Mouse (Mus musculus) stomach, embryonic 14.5 days (tissue): ENCODE measurements around the gene Nhs. TPM values are rescaled to one million over a fixed set of nuclear protein-coding genes. Genes with fewer than 3 reads are reported as not detected.
A peak's percentile ranks its signal among the peaks of the same experiment; 100 is the strongest.

Experiments used
- ATAC-seq: fragments of 200-750 bp; cut with Nextera tagmentation; 2 replicates; pipeline ENCODE4 v1.8.0; 2017; ENCODE audit warnings: low read depth, moderate TSS enrichment; ENCODE audit not compliant: insufficient number of reproducible peaks, insufficient read depth, low FRiP score
- H3K27ac ChIP-seq: fragments of 300-500 bp; sonication (generic); 2 replicates; pipeline ENCODE4 v1.5.1; 2014; ENCODE audit warnings: mild to moderate bottlenecking, low read length, moderate library complexity, mixed read lengths
- H3K27me3 ChIP-seq: fragments of 300-500 bp; sonication (generic); 2 replicates; pipeline ENCODE4 v1.6.1; 2014; ENCODE audit warnings: low read length, control low read depth, mixed read lengths; ENCODE audit not compliant: control insufficient read depth, insufficient read depth
- H3K36me3 ChIP-seq: fragments of 300-500 bp; sonication (generic); 2 replicates; pipeline ENCODE4 v1.6.1; 2014; ENCODE audit warnings: mild to moderate bottlenecking, control low read depth, low read length, moderate library complexity, mixed read lengths; ENCODE audit not compliant: control insufficient read depth, insufficient read depth
- H3K4me1 ChIP-seq: fragments of 300-500 bp; sonication (generic); 2 replicates; pipeline ENCODE4 v1.6.1; 2014; ENCODE audit warnings: low read length, control low read depth, mixed read lengths; ENCODE audit not compliant: control insufficient read depth, insufficient read depth
- H3K4me2 ChIP-seq: fragments of 300-500 bp; sonication (generic); replicated peaks from 2 replicates; pipeline ENCODE4 v1.6.1; 2014; ENCODE audit warnings: low read depth, low read length, control low read depth
- H3K4me3 ChIP-seq: fragments of 300-500 bp; sonication (generic); 2 replicates; pipeline ENCODE4 v1.5.1; 2014; ENCODE audit warnings: low read depth, low read length, control low read depth
- H3K9ac ChIP-seq: fragments of 300-500 bp; sonication (generic); replicated peaks from 2 replicates; pipeline ENCODE4 v1.6.1; 2014; ENCODE audit warnings: low read depth, mild to moderate bottlenecking, control low read depth, low read length, moderate library complexity, mixed read lengths
- H3K9me3 ChIP-seq: fragments of 300-500 bp; sonication (generic); 2 replicates; pipeline ENCODE4 v1.6.1; 2016; ENCODE audit warnings: low read depth, low read length, control low read depth; ENCODE audit not compliant: control insufficient read depth
- WGBS: fragments of 180-500 bp; shearing (Covaris S2); extraction: QIAGEN DNeasy Blood & Tissue Kit; methylation state at CpG from one replicate; pipeline ENCODE4 v1.1.7; 2014; 5-methylcytosine and 5-hydroxymethylcytosine counted together
- polyA plus RNA-seq: library from polyadenylated mRNA; unstranded; fragments of >200 nt; fragmentation: Nextera tagmentation; extraction: Ambion mirVana; gene quantifications from 2 replicates; pipeline ENCODE4 v1.2.1, GENCODE M21; 2014

The Nhs gene
- polyA plus RNA-seq, 1 experiment from 2014 or later, result 3.6 TPM

- peak overlapping the region; percentile 67 for H3K4me2 ChIP-seq
- H3K9me3 ChIP-seq, result no peaks in the 10 kb centered on the region
- peak; percentile 42; the same call in 1 of the 2 replicates for ATAC-seq
- no peak overlapping the region for H3K9ac ChIP-seq
- no peak overlapping the region for H3K27ac ChIP-seq
- H3K4me1 ChIP-seq, result no peaks in the 10 kb centered on the region
- H3K4me3 ChIP-seq, result peak overlapping the region; percentile 31
- H3K27me3 ChIP-seq, result 0 out of 2 replicates have a peak, but pooled peaks cover 3% of the 10 kb centered on the region
- WGBS, result 28% methylated on average over 49 of the region's 53 CpGs
- no peaks in the 10 kb centered on the region for H3K36me3 ChIP-seq
Measured at GRCm38 (mm10) chrX:161907595-161908592, 251.6 kb downstream of the Nhs start.

GRCm38 (mm10) chrX:161894442-161894841 is 265.1 kb downstream of the Nhs start:
- H3K9me3 ChIP-seq, result no peaks in the 10 kb centered on the region
- no peaks in the 10 kb centered on the region for H3K36me3 ChIP-seq
- no peak overlapping the region for H3K4me2 ChIP-seq
- ATAC-seq, result no peak
- H3K4me1 ChIP-seq, result no peaks in the 10 kb centered on the region
- no peaks in the 10 kb centered on the region for H3K27me3 ChIP-seq
- WGBS, result 69% methylated on average over 2 of the region's 2 CpGs
- no peak overlapping the region for H3K4me3 ChIP-seq
- H3K9ac ChIP-seq, result no peak overlapping the region
- no peak overlapping the region for H3K27ac ChIP-seq

- Histone ChIP-seq H3K27me3 (no peaks in the 10 kb centered on the region), H3K4me1 (no peaks in the 10 kb centered on the region), H3K27ac (no peak overlapping the region), H3K9me3 (no peaks in the 10 kb centered on the region), H3K4me2 (no peak overlapping the region), H3K36me3 (no peaks in the 10 kb centered on the region), H3K4me3 (no peak overlapping the region), H3K9ac (no peak overlapping the region)
- 84% methylated on average over 3 of the region's 3 CpGs for WGBS
- no peak for ATAC-seq
Measured at GRCm38 (mm10) chrX:161883661-161884060, 275.9 kb downstream of the Nhs start.

GRCm38 (mm10) chrX:161877123-161877522 is 282.4 kb downstream of the Nhs start:
- 79% methylated on average over 1 of the region's 1 CpGs for WGBS
- H3K36me3 ChIP-seq, result no peaks in the 10 kb centered on the region
- no peak for ATAC-seq
- H3K9me3 ChIP-seq, result no peaks in the 10 kb centered on the region
- no peak overlapping the region for H3K9ac ChIP-seq
- no peak overlapping the region for H3K4me3 ChIP-seq
- no peaks in the 10 kb centered on the region for H3K4me1 ChIP-seq
- H3K4me2 ChIP-seq, result no peak overlapping the region
- no peaks in the 10 kb centered on the region for H3K27me3 ChIP-seq
- H3K27ac ChIP-seq, result no peak overlapping the region

GRCm38 (mm10) chrX:161873511-161873910 is 286.0 kb downstream of the Nhs start:
- H3K4me2 ChIP-seq, result no peak overlapping the region
- no peak overlapping the region for H3K9ac ChIP-seq
- H3K9me3 ChIP-seq, result no peaks in the 10 kb centered on the region
- no peaks in the 10 kb centered on the region for H3K27me3 ChIP-seq
- ATAC-seq, result no peak
- H3K36me3 ChIP-seq, result no peaks in the 10 kb centered on the region
- H3K27ac ChIP-seq, result no peak overlapping the region
- H3K4me3 ChIP-seq, result no peak overlapping the region
- no peaks in the 10 kb centered on the region for H3K4me1 ChIP-seq

GRCm38 (mm10) chrX:161871306-161871705 is 288.2 kb downstream of the Nhs start:
- no peaks in the 10 kb centered on the region for H3K27me3 ChIP-seq
- no peak overlapping the region for H3K4me2 ChIP-seq
- no peak for ATAC-seq
- H3K27ac ChIP-seq, result no peak overlapping the region
- no peak overlapping the region for H3K9ac ChIP-seq
- WGBS, result 90% methylated on average over 7 of the region's 7 CpGs
- no peaks in the 10 kb centered on the region for H3K9me3 ChIP-seq
- H3K36me3 ChIP-seq, result no peaks in the 10 kb centered on the region
- H3K4me3 ChIP-seq, result no peak overlapping the region
- H3K4me1 ChIP-seq, result no peaks in the 10 kb centered on the region

- no peak overlapping the region for H3K4me2 ChIP-seq
- H3K27ac ChIP-seq, result no peak overlapping the region
- no peaks in the 10 kb centered on the region for H3K9me3 ChIP-seq
- H3K27me3 ChIP-seq, result no peaks in the 10 kb centered on the region
- H3K4me1 ChIP-seq, result no peaks in the 10 kb centered on the region
- no peak overlapping the region for H3K9ac ChIP-seq
- no peak overlapping the region for H3K4me3 ChIP-seq
- no peaks in the 10 kb centered on the region for H3K36me3 ChIP-seq
- ATAC-seq, result no peak
- 71% methylated on average over 2 of the region's 2 CpGs for WGBS
Measured at GRCm38 (mm10) chrX:161855630-161856029, 303.9 kb downstream of the Nhs start.

- Histone ChIP-seq H3K36me3 (no peaks in the 10 kb centered on the region), H3K9ac (no peak overlapping the region), H3K4me2 (no peak overlapping the region), H3K9me3 (no peaks in the 10 kb centered on the region), H3K4me3 (no peak overlapping the region), H3K4me1 (no peaks in the 10 kb centered on the region), H3K27me3 (no peaks in the 10 kb centered on the region), H3K27ac (no peak overlapping the region)
- no peak for ATAC-seq
- WGBS, result 72% methylated on average over 4 of the region's 4 CpGs
Measured at GRCm38 (mm10) chrX:161853626-161854312, 305.8 kb downstream of the Nhs start.
